Mouse (Mus musculus) activated CD4-positive, CD25-positive, alpha-beta regulatory T cell, adult 4 months (primary cell): ENCODE data around the gene Usp15. TPM values are rescaled to one million over a fixed set of nuclear protein-coding genes. Genes with fewer than 3 reads are reported as not detected.

ENCODE experiments used
- ATAC-seq: one replicate; pipeline ENCODE4 v1.8.0; 2017
- polyA plus RNA-seq, 2 experiments: library from polyadenylated mRNA; unstranded; fragments of 100-300 nt; shearing (Covaris generic); gene quantifications; one replicate each; pipeline ENCODE4 v1.2.1; 2017

Gene Usp15
- polyA plus RNA-seq, 2 experiments from 2014 or later = 114 to 147 TPM

GRCm38 (mm10) chr10:123175771-123176170 is 21.0 kb downstream of the Usp15 start:
- ATAC-seq = peak; percentile 45

GRCm38 (mm10) chr10:123170898-123171297 is 25.9 kb downstream of the Usp15 start:
- ATAC-seq = no peak

- no peak for ATAC-seq
These were observed 31.3 kb downstream of the Usp15 start for GRCm38 (mm10) chr10:123165542-123165941.

- ATAC-seq = no peak
These were observed 36.3 kb downstream of the Usp15 start for GRCm38 (mm10) chr10:123160508-123160907.

GRCm38 (mm10) chr10:123159316-123159715 is 37.5 kb downstream of the Usp15 start:
- no peak for ATAC-seq

- no peak for ATAC-seq
These were observed 40.4 kb downstream of the Usp15 start for GRCm38 (mm10) chr10:123156392-123156791.

- no peak for ATAC-seq
These were observed 41.0 kb downstream of the Usp15 start for GRCm38 (mm10) chr10:123155764-123156163.

GRCm38 (mm10) chr10:123153321-123153720 is 43.5 kb downstream of the Usp15 start:
- ATAC-seq = no peak

- ATAC-seq = no peak
These were observed 48.6 kb downstream of the Usp15 start for GRCm38 (mm10) chr10:123148025-123148814.

- ATAC-seq = no peak
These were observed 49.6 kb downstream of the Usp15 start for GRCm38 (mm10) chr10:123147180-123147579.

GRCm38 (mm10) chr10:123146349-123146748 is 50.4 kb downstream of the Usp15 start:
- ATAC-seq = no peak

GRCm38 (mm10) chr10:123144256-123144655 is 52.5 kb downstream of the Usp15 start:
- ATAC-seq = no peak

GRCm38 (mm10) chr10:123142395-123143050 is 54.3 kb downstream of the Usp15 start:
- ATAC-seq = no peak

- no peak for ATAC-seq
These were observed 61.0 kb downstream of the Usp15 start for GRCm38 (mm10) chr10:123135818-123136217.

GRCm38 (mm10) chr10:123131487-123131886 is 65.3 kb downstream of the Usp15 start:
- peak; percentile 46 for ATAC-seq

- ATAC-seq = no peak
These were observed 76.0 kb downstream of the Usp15 start for GRCm38 (mm10) chr10:123120666-123121392.

GRCm38 (mm10) chr10:123116861-123117260 is 79.9 kb downstream of the Usp15 start:
- no peak for ATAC-seq

GRCm38 (mm10) chr10:123113466-123113865 is 83.3 kb downstream of the Usp15 start:
- no peak for ATAC-seq

GRCm38 (mm10) chr10:123112787-123113168 is 84.0 kb downstream of the Usp15 start:
- ATAC-seq = no peak

- ATAC-seq = no peak
These were observed 84.6 kb downstream of the Usp15 start for GRCm38 (mm10) chr10:123112056-123112786.

- no peak for ATAC-seq
These were observed 86.2 kb downstream of the Usp15 start for GRCm38 (mm10) chr10:123110548-123110947.

- ATAC-seq = no peak
These were observed 88.3 kb downstream of the Usp15 start for GRCm38 (mm10) chr10:123108527-123108926.

- no peak for ATAC-seq
These were observed 88.7 kb downstream of the Usp15 start for GRCm38 (mm10) chr10:123108121-123108520.
